Mouse (Mus musculus): Measurements from ENCODE around the gene Fut2. TPM values are rescaled to one million over a fixed set of nuclear protein-coding genes. Genes with fewer than 3 reads are reported as not detected.

The Fut2 gene
- total and polyA plus RNA-seq, 3 experiments, result not detected

- no peak overlapping the region for H3K9ac ChIP-seq (ENCODE audit: insufficient read depth, low read depth)
- no peaks in the 10 kb centered on the region for H3K36me3 ChIP-seq (replicated peaks in 1 of 2; ENCODE audit: control insufficient read depth in 1 of 2, insufficient read depth in 1 of 2, low read length in 1 of 2)
- peaks cover 8 to 58% of the 10 kb centered on the region in 2 experiments; a peak in 3 of 4 replicates for H3K4me1 ChIP-seq (ENCODE audit: control insufficient read depth in 1 of 2, insufficient read depth in 2 of 2)
- DNase-seq (ENCODE audit: extremely low read depth), result no peak
- no peak overlapping the region for H3K4me2 ChIP-seq (ENCODE audit: insufficient read depth, low read depth, poor library complexity, severe bottlenecking)
- H3K27ac ChIP-seq (ENCODE audit: insufficient read depth, low read depth), result no peak overlapping the region
- H3K79me2 ChIP-seq (replicated peaks; ENCODE audit: control insufficient read depth, extremely low read depth, insufficient read depth, poor library complexity, severe bottlenecking), result no peaks in the 10 kb centered on the region
- in situ Hi-C loops (cut with MboI; ENCODE audit: low pct_ligation_motif_present, low pct_unique_long_range_greater_than_20kb, low sequenced_read_pairs), result no loop called here
- dilution Hi-C loops (cut with MboI; ENCODE audit: extremely low pct_ligation_motif_present, extremely low pct_unique_long_range_greater_than_20kb, low sequenced_read_pairs), result no loop called here
- H3K27me3 ChIP-seq (replicated peaks), result no peaks in the 10 kb centered on the region
- no peaks in the 10 kb centered on the region for H3K9me3 ChIP-seq (replicated peaks; ENCODE audit: low read length)
- H3K4me3 ChIP-seq (replicated peaks in 1 of 3; ENCODE audit: low read depth in 2 of 3, low read length in 2 of 3, poor library complexity in 1 of 3), result no peak overlapping the region
- TF ChIP-seq ZKSCAN1 (IDR thresholded peaks at IDR 0.05; ENCODE audit: borderline replicate concordance, low read depth, low read length), result no peak
Measured at GRCm38 (mm10) chr7:45697894-45698293, 31.7 kb upstream of the Fut2 start.

- peaks cover 17 to 59% of the 10 kb centered on the region in 2 experiments for H3K4me1 ChIP-seq (ENCODE audit: control insufficient read depth in 1 of 2, insufficient read depth in 2 of 2)
- no peak overlapping the region for H3K9ac ChIP-seq (ENCODE audit: insufficient read depth, low read depth)
- H3K4me2 ChIP-seq (ENCODE audit: insufficient read depth, low read depth, poor library complexity, severe bottlenecking), result no peak overlapping the region
- dilution Hi-C loops (cut with MboI; ENCODE audit: extremely low pct_ligation_motif_present, extremely low pct_unique_long_range_greater_than_20kb, low sequenced_read_pairs), result no loop called here
- no peak overlapping the region for H3K27ac ChIP-seq (ENCODE audit: insufficient read depth, low read depth)
- H3K36me3 ChIP-seq (replicated peaks in 1 of 2; ENCODE audit: control insufficient read depth in 1 of 2, insufficient read depth in 1 of 2, low read length in 1 of 2), result no peaks in the 10 kb centered on the region
- in situ Hi-C loops (cut with MboI; ENCODE audit: low pct_ligation_motif_present, low pct_unique_long_range_greater_than_20kb, low sequenced_read_pairs), result no loop called here
- H3K27me3 ChIP-seq (replicated peaks), result no peaks in the 10 kb centered on the region
- H3K4me3 ChIP-seq (replicated peaks in 1 of 3; ENCODE audit: low read depth in 2 of 3, low read length in 2 of 3, poor library complexity in 1 of 3), result no peak overlapping the region
- DNase-seq (ENCODE audit: extremely low read depth), result no peak
- no peaks in the 10 kb centered on the region for H3K9me3 ChIP-seq (replicated peaks; ENCODE audit: low read length)
- TF ChIP-seq MAZ (IDR thresholded peaks at IDR 0.05; ENCODE audit: low read depth, low read length) (0 out of 2 replicates have a peak, but pooled peaks have one; percentile 36), NELFE (IDR thresholded peaks at IDR 0.05; ENCODE audit: low read depth, low read length) (no peak), USF1 (IDR thresholded peaks at IDR 0.05; ENCODE audit: low read depth, low read length) (no peak)
- no peaks in the 10 kb centered on the region for H3K79me2 ChIP-seq (replicated peaks; ENCODE audit: control insufficient read depth, extremely low read depth, insufficient read depth, poor library complexity, severe bottlenecking)
Measured at GRCm38 (mm10) chr7:45695098-45695497, 28.9 kb upstream of the Fut2 start.

GRCm38 (mm10) chr7:45693921-45694591, 27.9 kb upstream of the Fut2 start, which contains the start of gene Sec1:
Gene Sec1, minus strand, starts transcription at chr7:45694402.
- Histone ChIP-seq H3K4me2 (ENCODE audit: insufficient read depth, low read depth, poor library complexity, severe bottlenecking) (no peak within 1 kb of the TSS), H3K4me3 (replicated peaks in 1 of 3; ENCODE audit: low read depth in 2 of 3, low read length in 2 of 3, poor library complexity in 1 of 3) (no peak within 1 kb of the TSS), H3K4me1 (ENCODE audit: control insufficient read depth in 1 of 2, insufficient read depth in 2 of 2) (peaks cover 25 to 65% of the 10 kb centered on the region in 2 experiments), H3K27me3 (replicated peaks) (no peaks in the 10 kb centered on the region), H3K9me3 (replicated peaks; ENCODE audit: low read length) (no peaks in the 10 kb centered on the region), H3K27ac (ENCODE audit: insufficient read depth, low read depth) (no peak within 1 kb of the TSS), H3K79me2 (replicated peaks; ENCODE audit: control insufficient read depth, extremely low read depth, insufficient read depth, poor library complexity, severe bottlenecking) (no peaks in the 10 kb centered on the region), H3K36me3 (replicated peaks in 1 of 2; ENCODE audit: control insufficient read depth in 1 of 2, insufficient read depth in 1 of 2, low read length in 1 of 2) (no peaks in the 10 kb centered on the region), H3K9ac (ENCODE audit: insufficient read depth, low read depth) (no peak within 1 kb of the TSS)
- dilution Hi-C loops (cut with MboI; ENCODE audit: extremely low pct_ligation_motif_present, extremely low pct_unique_long_range_greater_than_20kb, low sequenced_read_pairs), result no loop called here
- DNase-seq (ENCODE audit: extremely low read depth), result no peak
- TF ChIP-seq POLR2A (IDR thresholded peaks at IDR 0.05; ENCODE audit: low read depth, low read length) (no peak), JUN (IDR thresholded peaks at IDR 0.05; ENCODE audit: insufficient read depth, low read depth, low read length) (no peak), RAD21 (IDR thresholded peaks at IDR 0.05; ENCODE audit: low read depth, low read length) (no peak), CHD2 (IDR thresholded peaks at IDR 0.05; ENCODE audit: low read length) (no peak), BHLHE40 (IDR thresholded peaks at IDR 0.05; ENCODE audit: low read depth, low read length) (no peak), HCFC1 (IDR thresholded peaks at IDR 0.05; ENCODE audit: low read depth, low read length) (no peak), RCOR1 (conservative IDR thresholded peaks at IDR 0.05; ENCODE audit: low read depth, low read length) (no peak), JUND (conservative IDR thresholded peaks at IDR 0.05; ENCODE audit: low read depth, low read length) (no peak), MAX (IDR thresholded peaks at IDR 0.05; ENCODE audit: low read length) (no peak), UBTF (IDR thresholded peaks at IDR 0.05; ENCODE audit: low read depth, low read length) (no peak), MAZ (IDR thresholded peaks at IDR 0.05; ENCODE audit: low read depth, low read length) (no peak), SMC3 (IDR thresholded peaks at IDR 0.05; ENCODE audit: low read depth, low read length) (no peak), POLR2AphosphoS2 (IDR thresholded peaks at IDR 0.05; ENCODE audit: low read depth, low read length) (no peak)
- in situ Hi-C loops (cut with MboI; ENCODE audit: low pct_ligation_motif_present, low pct_unique_long_range_greater_than_20kb, low sequenced_read_pairs), result no loop called here
